Mouse (Mus musculus) limb, embryonic 10.5 days (tissue): Measurements from ENCODE around the gene Fam186b. TPM values are rescaled to one million over a fixed set of nuclear protein-coding genes. Genes with fewer than 3 reads are reported as not detected.
A peak's percentile ranks its signal among the peaks of the same experiment; 100 is the strongest.
"Not testable (repeated sequence)": the region's sequence is repeated elsewhere in the genome, so short reads cannot be mapped to it uniquely, and the experiment has no call there.

Source experiments
- DNase-seq: peaks from one replicate; pipeline ENCODE4 v3.0.0-alpha.2; 2017; ENCODE audit warnings: low spot score
- H3K27ac ChIP-seq: fragments of 300-500 bp; sonication (generic); 2 replicates; pipeline ENCODE4 v1.5.1; 2016; ENCODE audit warnings: mild to moderate bottlenecking
- H3K27me3 ChIP-seq: fragments of 300-500 bp; sonication (generic); 2 replicates; pipeline ENCODE4 v1.6.1; 2016; ENCODE audit warnings: low read depth, mild to moderate bottlenecking; ENCODE audit not compliant: poor library complexity, severe bottlenecking
- H3K36me3 ChIP-seq: fragments of 300-500 bp; sonication (generic); 2 replicates; pipeline ENCODE4 v1.6.1; 2016; ENCODE audit warnings: mild to moderate bottlenecking, moderate library complexity
- H3K4me1 ChIP-seq: fragments of 300-500 bp; sonication (generic); 2 replicates; pipeline ENCODE4 v1.6.1; 2016
- H3K4me3 ChIP-seq: fragments of 300-500 bp; sonication (generic); 2 replicates; pipeline ENCODE4 v1.5.1; 2016; ENCODE audit warnings: mild to moderate bottlenecking, moderate library complexity
- H3K9me3 ChIP-seq: fragments of 300-500 bp; sonication (generic); replicated peaks from 2 replicates; pipeline ENCODE4 v1.6.1; 2016; ENCODE audit warnings: mild to moderate bottlenecking
- WGBS: fragments of 180-500 bp; shearing (Covaris S2); methylation state at CpG from one replicate; pipeline ENCODE4 v1.1.7; 2016; 5-methylcytosine and 5-hydroxymethylcytosine counted together
- polyA plus RNA-seq: library from polyadenylated mRNA; unstranded; fragments of >200 nt; fragmentation: Nextera tagmentation; extraction: Ambion mirVana; gene quantifications from 2 replicates; pipeline ENCODE4 v1.2.1, GENCODE M21; 2016

Fam186b gene
- polyA plus RNA-seq, 1 experiment from 2014 or later, result 0.29 TPM

DNA sequence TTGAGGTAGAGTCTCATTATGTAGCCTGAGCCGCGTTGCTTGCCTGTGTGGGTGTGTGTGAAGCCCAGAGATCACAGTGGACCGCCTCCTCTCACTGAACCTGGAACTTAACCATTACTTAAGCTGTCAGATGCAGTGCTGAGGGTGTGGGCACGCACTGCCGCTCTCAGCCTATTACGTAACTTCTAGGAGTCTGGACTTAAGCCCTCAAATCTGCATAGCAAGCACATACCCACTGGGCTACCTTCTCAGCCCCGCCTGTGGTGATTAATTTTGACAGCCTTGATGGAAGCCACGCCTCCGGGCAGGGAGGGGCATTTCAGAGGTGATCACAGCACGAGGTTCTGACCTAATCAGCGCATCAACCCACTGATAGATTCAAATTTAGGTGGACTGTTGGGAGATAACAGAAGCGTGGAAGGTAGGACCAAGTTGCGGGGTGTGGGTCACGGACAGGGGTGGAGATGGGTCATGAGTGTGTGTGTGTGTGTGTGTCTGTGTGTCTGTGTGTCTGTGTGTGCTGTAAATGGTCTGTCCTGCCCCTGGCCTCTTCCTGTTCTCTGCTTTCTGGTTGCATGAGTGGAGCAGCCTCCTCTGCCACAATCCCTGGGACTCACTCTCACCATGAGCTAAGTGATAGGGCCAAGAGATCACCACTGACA, 11.0 kb downstream of the Fam186b start:
- Histone ChIP-seq H3K27me3 (0 out of 2 replicates have a peak, but pooled peaks cover 3% of the 10 kb centered on the region), H3K4me1 (peaks cover 10% of the 10 kb centered on the region; the same call in 1 of the 2 replicates), H3K4me3 (no peak overlapping the region), H3K27ac (no peak overlapping the region), H3K36me3 (no peaks in the 10 kb centered on the region), H3K9me3 (no peaks in the 10 kb centered on the region)
- DNase-seq, result no peak
- WGBS, result 38% methylated on average over 14 of the region's 14 CpGs

DNA sequence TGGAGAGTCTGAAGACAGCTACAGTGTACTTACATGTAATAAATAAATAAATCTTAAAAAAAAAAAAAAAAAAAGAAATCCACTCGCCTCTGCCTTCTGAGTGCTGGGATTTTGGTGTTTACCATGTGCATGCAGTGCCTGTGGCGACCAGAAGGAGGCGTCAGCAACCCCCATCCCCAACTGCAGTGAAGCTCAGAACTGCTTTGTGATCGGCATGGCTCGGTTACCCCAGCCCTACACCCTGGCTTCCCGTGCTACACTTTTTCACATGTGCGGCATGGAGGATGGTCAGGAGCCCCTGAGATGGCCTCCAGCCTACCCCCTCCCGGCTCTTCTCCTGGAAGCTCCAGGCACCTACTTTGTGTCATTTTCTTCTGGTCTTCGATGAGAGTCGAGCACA, 12.2 kb downstream of the Fam186b start:
- Histone ChIP-seq H3K4me1 (peaks cover 10% of the 10 kb centered on the region; the same call in 1 of the 2 replicates), H3K36me3 (no peaks in the 10 kb centered on the region), H3K9me3 (no peaks in the 10 kb centered on the region), H3K27me3 (0 out of 2 replicates have a peak, but pooled peaks cover 3% of the 10 kb centered on the region), H3K27ac (no peak overlapping the region), H3K4me3 (no peak overlapping the region)
- WGBS, result 68% methylated on average over 10 of the region's 10 CpGs
- no peak for DNase-seq

DNA sequence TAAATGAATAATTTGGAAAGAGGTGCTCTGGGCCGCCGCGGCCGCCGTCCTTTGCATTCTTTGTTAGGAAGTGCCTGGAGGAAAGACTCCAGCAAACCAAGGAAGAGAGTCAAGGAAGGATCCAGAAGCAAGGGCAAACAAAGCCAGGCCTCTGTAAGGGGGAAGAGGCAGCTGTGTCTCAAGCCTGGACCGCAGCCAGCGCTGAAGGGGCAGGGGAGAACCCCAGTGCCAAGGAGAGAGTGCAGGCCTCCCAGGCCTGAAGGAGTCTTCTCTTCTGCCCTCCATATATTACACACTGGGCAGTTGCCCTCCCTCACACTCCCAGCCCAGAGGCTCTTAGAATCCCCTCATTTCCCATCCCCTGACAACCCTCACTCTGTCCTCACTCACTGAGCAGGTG, 17.4 kb downstream of the Fam186b start:
- 89% methylated on average over 7 of the region's 7 CpGs for WGBS
- Histone ChIP-seq H3K9me3 (no peaks in the 10 kb centered on the region), H3K27ac (no peak overlapping the region), H3K4me1 (no peaks in the 10 kb centered on the region), H3K36me3 (no peaks in the 10 kb centered on the region), H3K27me3 (no peaks in the 10 kb centered on the region), H3K4me3 (no peak overlapping the region)
- DNase-seq, result no peak

DNA sequence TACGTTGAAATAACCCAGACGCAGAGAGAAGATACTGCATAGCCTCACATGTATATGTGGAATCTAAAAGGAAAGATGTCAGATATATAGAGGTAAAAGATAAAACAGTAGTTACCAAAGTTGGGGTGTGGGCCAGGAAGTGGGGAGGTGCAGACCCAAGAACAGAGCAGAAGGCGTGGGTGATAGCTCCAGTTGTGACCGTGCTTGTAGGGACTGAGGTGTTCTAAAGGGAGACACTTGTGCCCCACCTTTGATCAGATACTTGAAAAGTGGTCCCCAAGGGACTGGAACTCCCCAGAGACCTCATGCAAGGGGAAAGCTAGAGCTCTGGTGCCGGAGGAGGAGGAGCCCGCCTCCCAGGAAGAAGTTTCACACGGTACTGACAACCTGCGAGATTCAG, 19.6 kb downstream of the Fam186b start:
- Histone ChIP-seq H3K27me3 (no peaks in the 10 kb centered on the region), H3K9me3 (no peaks in the 10 kb centered on the region), H3K4me1 (peaks cover 3% of the 10 kb centered on the region; the same call in 1 of the 2 replicates), H3K4me3 (no peak overlapping the region), H3K36me3 (no peaks in the 10 kb centered on the region), H3K27ac (no peak overlapping the region)
- 76% methylated on average over 8 of the region's 8 CpGs for WGBS
- DNase-seq, result no peak

DNA sequence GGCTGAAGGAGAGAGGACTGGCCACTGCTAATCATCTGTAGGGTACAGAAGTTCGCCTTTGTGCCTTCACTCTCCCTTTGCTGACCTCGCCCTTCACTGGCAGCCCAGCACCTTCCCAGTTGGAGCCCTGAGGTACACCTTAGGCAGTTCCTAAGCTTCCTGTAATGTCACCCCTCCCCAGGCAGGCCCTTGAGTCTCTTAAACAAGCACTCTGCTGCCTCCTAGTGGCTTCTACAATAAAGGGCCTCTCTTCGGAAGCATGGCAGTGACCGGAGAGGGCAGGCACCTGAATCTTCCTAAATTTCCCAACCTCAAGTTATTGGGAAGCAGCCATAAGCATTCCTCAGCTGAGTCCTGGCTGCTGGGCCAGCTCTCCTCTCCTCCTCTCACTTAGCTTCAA, 30.0 kb downstream of the Fam186b start:
- H3K9me3 ChIP-seq, result no peaks in the 10 kb centered on the region
- H3K4me3 ChIP-seq, result no peak overlapping the region
- peak; percentile 68 for DNase-seq
- peaks cover 3% of the 10 kb centered on the region for H3K4me1 ChIP-seq
- no peaks in the 10 kb centered on the region for H3K27me3 ChIP-seq
- 17% methylated on average over 4 of the region's 4 CpGs for WGBS
- no peak overlapping the region for H3K27ac ChIP-seq
- no peaks in the 10 kb centered on the region for H3K36me3 ChIP-seq

DNA sequence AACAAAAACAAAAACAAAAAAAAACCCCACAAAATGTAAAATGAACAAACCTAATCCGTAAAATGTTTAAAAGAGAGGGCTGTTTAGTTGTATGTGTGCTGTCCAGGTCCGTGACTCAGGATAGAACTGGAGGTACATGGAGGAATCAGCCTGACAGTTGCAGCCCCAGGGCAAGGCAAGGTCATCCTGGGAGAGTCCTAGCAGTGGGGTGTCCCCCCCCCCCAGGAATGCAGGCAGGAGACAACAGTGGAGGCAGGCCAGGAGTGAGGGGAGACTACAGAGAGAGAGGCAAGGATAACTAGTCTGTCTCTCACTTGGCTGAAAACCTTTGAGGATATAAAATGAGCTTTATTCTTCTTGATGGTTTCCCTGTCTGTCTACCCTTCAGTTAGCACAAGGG, 31.3 kb downstream of the Fam186b start:
- Histone ChIP-seq H3K4me3 (no peak overlapping the region), H3K36me3 (no peaks in the 10 kb centered on the region), H3K27ac (no peak overlapping the region), H3K27me3 (no peaks in the 10 kb centered on the region), H3K9me3 (no peaks in the 10 kb centered on the region), H3K4me1 (peaks cover 12% of the 10 kb centered on the region)
- DNase-seq, result no peak
- WGBS, result 77% methylated on average over 2 of the region's 2 CpGs

DNA sequence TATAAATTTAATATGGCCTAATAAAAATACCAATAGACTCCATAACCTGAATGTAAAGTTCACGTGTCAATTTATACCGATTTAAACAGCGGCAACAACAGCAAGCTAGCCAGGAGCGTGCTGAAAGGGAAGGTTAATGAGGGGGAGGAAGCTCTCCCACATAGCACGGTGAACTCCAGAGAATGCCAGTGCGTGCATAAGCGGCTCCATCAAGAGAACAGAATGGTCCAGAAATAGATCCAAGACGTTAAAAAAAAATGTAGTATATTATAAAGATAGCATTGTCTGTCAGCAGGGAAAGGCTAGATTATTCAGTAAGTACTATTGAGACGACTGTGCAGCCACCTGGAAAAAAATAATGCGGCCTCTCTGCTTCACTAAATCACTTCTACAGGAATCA, 33.0 kb downstream of the Fam186b start:
- no peak for DNase-seq
- peaks cover 15% of the 10 kb centered on the region for H3K4me1 ChIP-seq
- H3K4me3 ChIP-seq, result no peak overlapping the region
- H3K36me3 ChIP-seq, result no peaks in the 10 kb centered on the region
- H3K9me3 ChIP-seq, result no peaks in the 10 kb centered on the region
- H3K27ac ChIP-seq, result no peak overlapping the region
- WGBS, result 73% methylated on average over 10 of the region's 10 CpGs
- no peaks in the 10 kb centered on the region for H3K27me3 ChIP-seq

DNA sequence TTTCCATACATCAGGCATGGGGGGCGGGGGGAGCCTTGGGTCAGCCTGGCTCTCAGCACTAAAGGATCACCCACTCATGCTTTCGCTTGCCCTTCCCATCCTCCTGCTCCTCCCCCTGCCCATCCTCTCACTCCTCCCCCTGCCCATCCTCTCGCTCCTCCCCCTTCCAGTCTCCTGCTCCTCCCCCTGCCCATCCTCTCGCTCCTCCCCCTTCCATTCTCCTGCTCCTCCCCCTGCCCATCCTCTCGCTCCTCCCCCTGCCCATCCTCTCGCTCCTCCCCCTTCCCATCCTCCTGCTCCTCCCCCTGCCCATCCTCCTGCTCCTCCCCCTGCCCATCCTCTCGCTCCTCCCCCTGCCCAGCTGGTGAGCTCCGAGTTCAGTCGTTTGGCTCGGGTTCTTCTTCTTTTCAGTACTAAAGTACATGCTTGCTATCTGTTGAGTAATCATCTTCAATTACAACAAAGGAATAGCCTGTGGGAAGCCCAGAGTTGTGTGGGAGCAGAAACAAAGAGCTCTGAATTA, 35.9 kb downstream of the Fam186b start:
- Histone ChIP-seq H3K4me1 (peaks cover 12% of the 10 kb centered on the region), H3K36me3 (no peaks in the 10 kb centered on the region), H3K27ac (peak overlapping the region; percentile 19; the same call in 1 of the 2 replicates), H3K9me3 (no peaks in the 10 kb centered on the region), H3K4me3 (peak overlapping the region; percentile 19), H3K27me3 (no peaks in the 10 kb centered on the region; the same call in 1 of the 2 replicates)
- WGBS, result 1% methylated on average over 9 of the region's 10 CpGs
- DNase-seq, result peak; percentile 77

DNA sequence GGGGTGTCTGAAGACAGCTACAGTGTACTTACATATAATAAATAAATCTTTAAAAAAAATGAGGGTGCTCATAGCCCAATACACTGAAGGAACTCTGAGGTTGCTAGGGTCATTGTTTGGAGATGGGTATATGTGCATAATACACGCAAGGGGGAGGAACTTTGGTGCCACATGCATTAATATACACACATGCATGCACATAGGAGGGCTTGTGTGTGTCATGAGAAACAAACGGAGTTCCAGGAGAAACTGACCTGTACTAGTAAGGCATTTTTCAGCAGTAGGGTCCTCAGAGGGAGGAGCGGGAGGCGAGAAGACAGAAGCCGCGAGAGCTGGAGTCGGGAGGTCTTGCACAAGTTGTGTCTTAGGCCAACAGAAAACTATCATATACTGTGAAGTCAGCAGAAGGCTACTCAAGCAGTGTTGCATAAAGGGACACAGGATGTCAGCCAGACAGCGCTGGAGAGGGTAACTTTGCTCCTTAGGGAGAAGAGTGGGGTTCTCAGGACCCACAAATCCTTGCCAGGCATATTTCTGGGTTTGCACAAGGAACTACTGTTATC, 36.4 kb downstream of the Fam186b start:
- Histone ChIP-seq H3K4me3 (peak overlapping the region; percentile 19), H3K9me3 (no peaks in the 10 kb centered on the region), H3K36me3 (no peaks in the 10 kb centered on the region), H3K4me1 (peaks cover 12% of the 10 kb centered on the region), H3K27me3 (no peaks in the 10 kb centered on the region; the same call in 1 of the 2 replicates), H3K27ac (peak overlapping the region; percentile 19; the same call in 1 of the 2 replicates)
- no peak for DNase-seq
- 71% methylated on average over 8 of the region's 8 CpGs for WGBS

DNA sequence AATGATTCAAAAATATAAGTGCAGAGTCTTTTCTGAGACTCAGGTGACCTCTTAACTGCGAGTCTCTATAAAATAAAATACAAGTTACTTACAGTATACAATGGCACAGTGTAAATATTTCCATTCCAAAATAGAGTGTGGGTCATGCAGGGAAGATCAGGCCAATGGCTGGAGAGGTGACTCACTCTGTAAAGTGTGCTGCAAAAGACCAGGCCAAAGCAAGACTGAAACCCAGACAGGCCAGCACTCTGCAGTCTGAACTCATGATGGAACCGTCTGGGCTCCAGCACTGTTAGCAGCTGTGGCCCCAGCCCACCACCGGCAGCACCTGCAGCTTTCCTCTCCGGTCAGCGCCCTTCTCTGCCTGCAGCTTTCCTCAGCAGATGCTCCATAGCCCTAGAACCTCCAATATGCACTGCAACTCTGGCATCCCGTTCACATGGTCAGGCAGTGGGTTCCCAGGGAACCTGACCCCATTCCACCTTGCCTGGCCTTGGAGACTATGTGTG, 40.4 kb downstream of the Fam186b start:
- H3K4me1 ChIP-seq, result peaks cover 28% of the 10 kb centered on the region
- H3K27ac ChIP-seq, result no peak overlapping the region; the same call in 1 of the 2 replicates
- WGBS, result 88% methylated on average over 6 of the region's 6 CpGs
- H3K9me3 ChIP-seq, result no peaks in the 10 kb centered on the region
- H3K27me3 ChIP-seq, result no peaks in the 10 kb centered on the region; the same call in 1 of the 2 replicates
- H3K36me3 ChIP-seq, result no peaks in the 10 kb centered on the region
- no peak overlapping the region for H3K4me3 ChIP-seq
- no peak for DNase-seq

DNA sequence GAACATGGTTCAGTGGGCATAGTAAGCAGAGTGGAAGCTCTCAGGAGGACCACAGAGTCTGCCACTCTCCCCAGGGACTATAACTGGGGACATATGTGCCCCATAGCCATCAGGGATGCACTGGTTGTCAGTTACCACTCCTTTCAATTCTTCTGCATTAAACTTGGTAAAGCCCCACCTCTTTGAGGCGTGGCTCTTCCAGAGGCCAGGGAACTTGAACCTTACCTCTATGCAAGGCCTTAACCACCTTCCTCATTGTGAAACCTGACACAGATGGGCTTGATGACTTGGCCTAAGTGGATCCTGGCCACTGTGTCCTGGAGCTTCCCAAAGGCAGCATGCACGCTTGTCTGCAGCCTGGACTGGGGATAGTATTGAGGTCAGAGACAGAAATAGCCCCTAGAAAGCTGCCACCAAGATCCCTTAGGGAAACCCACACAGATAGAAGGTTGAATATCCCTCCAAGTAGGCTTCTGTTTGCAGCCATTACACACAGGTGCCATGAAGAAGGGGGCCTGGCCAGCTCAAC, 41.1 kb downstream of the Fam186b start:
- no peaks in the 10 kb centered on the region for H3K9me3 ChIP-seq
- H3K4me3 ChIP-seq, result no peak overlapping the region
- H3K27me3 ChIP-seq, result no peaks in the 10 kb centered on the region; the same call in 1 of the 2 replicates
- H3K27ac ChIP-seq, result no peak overlapping the region
- WGBS, result 79% methylated on average over 2 of the region's 2 CpGs
- H3K4me1 ChIP-seq, result peaks cover 25% of the 10 kb centered on the region
- peaks cover 7% of the 10 kb centered on the region for H3K36me3 ChIP-seq
- no peak for DNase-seq

DNA sequence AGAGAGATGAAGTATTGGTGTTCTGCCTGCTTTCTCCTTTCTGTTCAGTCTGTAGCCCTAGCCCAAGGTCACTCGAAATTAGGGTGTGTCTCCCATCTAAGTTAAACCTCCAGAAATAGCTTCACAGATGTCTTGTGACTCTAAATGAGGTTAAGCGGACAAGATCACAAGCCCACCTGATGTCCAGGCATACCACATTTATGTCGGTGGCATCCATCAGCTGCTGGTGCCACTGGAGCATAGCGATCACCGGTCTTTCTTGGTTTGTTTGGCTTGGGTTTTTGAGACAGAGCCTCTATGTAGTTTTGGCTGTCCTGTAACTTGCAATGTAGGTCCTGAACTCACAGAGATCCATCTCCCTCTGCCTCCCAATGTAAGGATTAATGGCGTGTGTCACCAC, 41.9 kb downstream of the Fam186b start:
- WGBS, result 95% methylated on average over 6 of the region's 6 CpGs
- no peaks in the 10 kb centered on the region; the same call in 1 of the 2 replicates for H3K27me3 ChIP-seq
- H3K4me3 ChIP-seq, result no peak overlapping the region
- no peak for DNase-seq
- H3K4me1 ChIP-seq, result peaks cover 21% of the 10 kb centered on the region
- peaks cover 14% of the 10 kb centered on the region for H3K36me3 ChIP-seq
- H3K9me3 ChIP-seq, result no peaks in the 10 kb centered on the region
- H3K27ac ChIP-seq, result no peak overlapping the region

DNA sequence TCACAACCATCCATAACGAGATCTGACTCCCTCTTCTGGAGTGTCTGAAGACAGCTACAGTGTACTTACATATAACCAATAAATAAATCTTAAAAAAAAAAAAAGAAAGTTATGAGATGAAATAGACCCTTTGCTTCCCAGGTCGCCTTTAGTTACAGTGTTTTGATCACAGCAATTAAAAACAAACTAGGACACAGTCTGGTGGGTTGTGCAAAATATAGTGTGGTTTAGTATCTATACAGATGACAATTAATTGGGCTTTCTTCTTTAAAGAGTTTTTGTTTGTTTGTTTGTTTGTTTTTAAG, 42.6 kb downstream of the Fam186b start:
- not testable (repeated sequence) for H3K27me3 ChIP-seq, H3K9me3 ChIP-seq, H3K27ac ChIP-seq, DNase-seq
- 39% methylated on average over 2 of the region's 2 CpGs for WGBS
- H3K36me3 ChIP-seq, result peaks cover 21% of the 10 kb centered on the region
- H3K4me1 ChIP-seq, result peaks cover 21% of the 10 kb centered on the region
- H3K4me3 ChIP-seq, result peak overlapping the region; percentile 68; the same call in 1 of the 2 replicates
